Mouse (Mus musculus) liver, embryonic 12.5 days (tissue): Measurements from ENCODE around the gene Ak5. TPM values are rescaled to one million over a fixed set of nuclear protein-coding genes. Genes with fewer than 3 reads are reported as not detected.

Experiments used
- ATAC-seq: fragments of 200-750 bp; cut with Nextera tagmentation; 2 replicates; pipeline ENCODE4 v1.8.0; 2017; ENCODE audit warnings: moderate number of reproducible peaks, mild to moderate bottlenecking, moderate library complexity
- H3K27ac ChIP-seq: fragments of 300-500 bp; sonication (generic); 2 replicates; pipeline ENCODE4 v1.5.1; 2016; ENCODE audit warnings: mild to moderate bottlenecking
- H3K27me3 ChIP-seq: fragments of 300-500 bp; sonication (generic); replicated peaks from 2 replicates; pipeline ENCODE4 v1.6.1; 2016; ENCODE audit warnings: mild to moderate bottlenecking, moderate library complexity
- H3K36me3 ChIP-seq: fragments of 300-500 bp; sonication (generic); 2 replicates; pipeline ENCODE4 v1.6.1; 2016; ENCODE audit warnings: mild to moderate bottlenecking, moderate library complexity
- H3K4me1 ChIP-seq: fragments of 300-500 bp; sonication (generic); 2 replicates; pipeline ENCODE4 v1.6.1; 2016
- H3K4me2 ChIP-seq: fragments of 300-500 bp; sonication (generic); 2 replicates; pipeline ENCODE4 v1.6.1; 2016; ENCODE audit warnings: mild to moderate bottlenecking, moderate library complexity
- H3K4me3 ChIP-seq: fragments of 300-500 bp; sonication (generic); 2 replicates; pipeline ENCODE4 v1.5.1; 2016; ENCODE audit warnings: mild to moderate bottlenecking, moderate library complexity
- H3K9ac ChIP-seq: fragments of 300-500 bp; sonication (generic); 2 replicates; pipeline ENCODE4 v1.6.1; 2016; ENCODE audit warnings: mild to moderate bottlenecking, moderate library complexity
- H3K9me3 ChIP-seq: fragments of 300-500 bp; sonication (generic); replicated peaks from 2 replicates; pipeline ENCODE4 v1.6.1; 2016; ENCODE audit warnings: mild to moderate bottlenecking, moderate library complexity
- whole genome bisulfite sequencing: fragments of 180-500 bp; shearing (Covaris S2); methylation state at CpG from one replicate; pipeline ENCODE4 v1.1.7; 2016; ENCODE audit not compliant: insufficient replicate concordance; 5-methylcytosine and 5-hydroxymethylcytosine counted together
- polyA plus RNA-seq: library from polyadenylated mRNA; unstranded; fragments of >200 nt; fragmentation: Nextera tagmentation; extraction: Ambion mirVana; gene quantifications from 2 replicates; pipeline ENCODE4 v1.2.1, GENCODE M21; 2016

Gene Ak5
- polyA plus RNA-seq, 1 experiment from 2014 or later, result 1.1 TPM

GRCm38 (mm10) chr3:152438068-152438467, 230.1 kb downstream of the Ak5 start:
- H3K27me3 ChIP-seq, result no peaks in the 10 kb centered on the region
- ATAC-seq, result peak; percentile 58
- peaks cover 41% of the 10 kb centered on the region for H3K36me3 ChIP-seq
- no peak overlapping the region for H3K4me2 ChIP-seq
- peaks cover 32% of the 10 kb centered on the region for H3K4me1 ChIP-seq
- H3K9ac ChIP-seq, result no peak overlapping the region
- no peak overlapping the region for H3K27ac ChIP-seq
- WGBS, result 84% methylated on average over 7 of the region's 7 CpGs
- no peaks in the 10 kb centered on the region for H3K9me3 ChIP-seq
- H3K4me3 ChIP-seq, result no peak overlapping the region

DNA sequence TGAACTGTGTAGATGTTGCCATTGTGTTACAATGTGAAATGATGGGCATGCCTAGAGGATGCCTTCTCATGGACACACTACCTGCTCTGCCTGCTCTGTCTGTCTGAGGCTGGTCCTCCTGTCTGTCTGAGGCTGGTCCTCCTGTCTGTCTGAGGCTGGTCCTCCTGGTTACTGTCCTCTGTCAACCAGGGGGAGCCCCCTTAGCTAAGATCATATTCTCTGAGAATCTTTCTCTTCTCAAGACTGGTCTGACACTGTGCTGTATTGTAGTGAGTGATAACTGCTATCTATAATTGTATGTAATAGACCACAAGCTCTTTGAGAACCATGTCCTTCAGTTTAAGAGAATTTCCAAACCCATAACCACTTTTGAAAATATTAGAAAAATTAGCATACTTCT, 232.6 kb downstream of the Ak5 start:
- no peak overlapping the region for H3K4me3 ChIP-seq
- peaks cover 41% of the 10 kb centered on the region for H3K36me3 ChIP-seq
- H3K27ac ChIP-seq, result no peak overlapping the region
- 0 out of 2 replicates have a peak, but pooled peaks have one; percentile 39 for ATAC-seq
- no peak overlapping the region for H3K9ac ChIP-seq
- H3K27me3 ChIP-seq, result no peaks in the 10 kb centered on the region
- H3K4me1 ChIP-seq, result peaks cover 28% of the 10 kb centered on the region
- no peak overlapping the region for H3K4me2 ChIP-seq
- H3K9me3 ChIP-seq, result no peaks in the 10 kb centered on the region

GRCm38 (mm10) chr3:152432677-152433076, 235.5 kb downstream of the Ak5 start:
- H3K4me2 ChIP-seq, result no peak overlapping the region
- H3K9me3 ChIP-seq, result no peaks in the 10 kb centered on the region
- no peak overlapping the region for H3K9ac ChIP-seq
- H3K27ac ChIP-seq, result no peak overlapping the region
- peaks cover 55% of the 10 kb centered on the region for H3K36me3 ChIP-seq
- H3K4me3 ChIP-seq, result no peak overlapping the region
- no peaks in the 10 kb centered on the region for H3K27me3 ChIP-seq
- WGBS, result 92% methylated on average over 7 of the region's 7 CpGs
- no peak for ATAC-seq
- H3K4me1 ChIP-seq, result peaks cover 28% of the 10 kb centered on the region

DNA sequence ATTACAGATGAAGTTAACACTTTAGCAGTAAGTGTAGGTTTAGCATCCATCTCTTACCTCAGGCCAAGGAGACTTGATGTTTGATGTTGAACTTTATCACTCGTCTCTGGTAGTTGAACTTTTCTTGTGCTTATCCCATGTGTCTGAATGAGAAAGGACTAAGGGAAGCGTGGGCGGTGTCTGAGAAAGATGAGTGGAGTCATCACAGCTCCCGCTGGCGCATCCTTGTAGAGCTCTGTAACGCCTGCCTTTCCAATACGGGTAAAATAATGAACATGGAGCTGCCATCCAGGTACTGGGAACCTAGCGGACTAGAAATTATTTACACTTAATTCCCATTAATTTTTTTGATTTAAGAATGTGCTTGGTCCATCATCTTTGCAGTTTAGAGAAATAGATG, 239.2 kb downstream of the Ak5 start:
- Histone ChIP-seq H3K4me2 (no peak overlapping the region), H3K27me3 (no peaks in the 10 kb centered on the region), H3K36me3 (peaks cover 62% of the 10 kb centered on the region), H3K4me3 (no peak overlapping the region), H3K4me1 (no peaks in the 10 kb centered on the region), H3K9ac (no peak overlapping the region), H3K9me3 (no peaks in the 10 kb centered on the region), H3K27ac (no peak overlapping the region)
- ATAC-seq, result no peak
- WGBS, result 89% methylated on average over 8 of the region's 8 CpGs

Other genes starting within 250 kb of the Ak5 start
- 24.9 and 34.5 TPM in 2 replicates for gene Pigk, start 45.7 kb upstream of the Ak5 start, polyA plus RNA-seq